Mouse (Mus musculus): Measurements from ENCODE around the gene Dcakd. TPM values are rescaled to one million over a fixed set of nuclear protein-coding genes. Genes with fewer than 3 reads are reported as not detected.

The Dcakd gene
- polyA plus RNA-seq, 3 experiments from 2014 or later = 19.9 to 27.5 (median 25.4) TPM

Other genes starting within 250 kb of the Dcakd start
- not detected for gene Gjc1, start 208.6 kb downstream of the Dcakd start, polyA plus RNA-seq (2017; shearing (Covaris generic))
- not detected for gene Higd1b, start 192.5 kb downstream of the Dcakd start, polyA plus RNA-seq (2017; shearing (Covaris generic))
- 100 to 1,000 TPM; 111 to 148 (median 126) TPM for gene Eftud2, start 147.3 kb downstream of the Dcakd start, polyA plus RNA-seq (2017; shearing (Covaris generic))
- gene Ccdc103, start 147.1 kb downstream of the Dcakd start, polyA plus RNA-seq (2017; shearing (Covaris generic)) = not detected
- gene Fam187a, start 143.2 kb downstream of the Dcakd start, polyA plus RNA-seq (2017; shearing (Covaris generic)) = not detected
- gene Gfap, start 127.4 kb downstream of the Dcakd start, polyA plus RNA-seq (2017; shearing (Covaris generic)) = not detected
- gene Kif18b, start 103.2 kb downstream of the Dcakd start, polyA plus RNA-seq (2017; shearing (Covaris generic)) = 1 to 10 TPM in 1 of 3 experiments, under 1 TPM in 2; 0.56 to 8.2 (median 0.61) TPM
- gene C1ql1, start 81.6 kb downstream of the Dcakd start, polyA plus RNA-seq (2017; shearing (Covaris generic)) = not detected
- gene Nmt1, start 143 bp downstream of the Dcakd start, polyA plus RNA-seq (2017; shearing (Covaris generic)) = 100 to 1,000 TPM in 2 of 3 experiments, 10 to 100 TPM in 1; 63.6 to 113 (median 106) TPM
- gene Plcd3, start 73.3 kb upstream of the Dcakd start, polyA plus RNA-seq (2017; shearing (Covaris generic)) = not detected
- gene Acbd4, start 73.3 kb upstream of the Dcakd start, polyA plus RNA-seq (2017; shearing (Covaris generic)) = 10 to 100 TPM; 21.5 to 28.5 (median 25.4) TPM
- gene Hexim1, start 87.9 kb upstream of the Dcakd start, polyA plus RNA-seq (2017; shearing (Covaris generic)) = 1 to 10 TPM; 3.0 to 3.7 (median 3.5) TPM
- 1 to 10 TPM in 2 of 3 experiments, under 1 TPM in 1; 0.44 to 2.1 (median 2.0) TPM for gene Hexim2, start 104.1 kb upstream of the Dcakd start, polyA plus RNA-seq (2017; shearing (Covaris generic))
- 10 to 100 TPM; 52.9 to 64.4 (median 60.6) TPM for gene Fmnl1, start 142.8 kb upstream of the Dcakd start, polyA plus RNA-seq (2017; shearing (Covaris generic))
- gene 1700023F06Rik, start 180.2 kb upstream of the Dcakd start, polyA plus RNA-seq (2017; shearing (Covaris generic)) = not detected
- gene Spata32, start 190.1 kb upstream of the Dcakd start, polyA plus RNA-seq (2017; shearing (Covaris generic)) = not detected
- 10 to 100 TPM; 19.9 to 41.4 (median 31.4) TPM for gene Map3k14, start 239.1 kb upstream of the Dcakd start, polyA plus RNA-seq (2017; shearing (Covaris generic))

All from inflammation-experienced regulatory T-cells, adult 6 months (primary cell).